ENCODE assay signal across 11 mouse cellular contexts in the genomic region with DNA sequence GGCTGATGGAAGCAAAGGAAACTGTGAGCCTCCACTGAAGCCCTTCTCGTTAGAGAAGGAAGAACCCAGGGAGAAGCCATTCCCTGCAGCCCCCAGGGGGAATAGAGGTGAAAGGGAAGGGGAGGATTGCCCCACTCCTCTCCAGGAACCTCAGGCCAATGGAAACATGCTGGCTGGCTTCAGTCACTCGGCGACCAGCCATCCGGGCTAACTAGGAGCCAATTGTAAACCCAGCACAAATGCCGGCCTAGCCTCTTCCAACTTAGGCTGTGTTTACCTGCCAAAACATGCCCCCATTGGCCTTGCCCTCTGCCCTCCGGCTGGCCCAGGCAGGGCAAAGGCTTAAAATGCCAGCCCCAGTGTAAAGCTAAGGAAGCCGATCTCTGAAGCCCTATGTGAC. TPM values are rescaled to one million over a fixed set of nuclear protein-coding genes. Genes with fewer than 3 reads are reported as not detected.
DNase-seq lines count a peak whose midpoint lies in the region; TF ChIP-seq lines count a peak whose summit lies in the region.
"Had no signal": no experiment of that assay in that cellular context is flagged by ENCODE, and none has a peak within 500 bp of the region (broad histone marks: within the 10 kb centered on the region; RNA-seq: fewer than 3 reads in every experiment).

No protein-coding gene starts in this region.

- H3K27me3 ChIP-seq in heart, embryonic 10.5 days (ENCODE audit: insufficient read depth, poor library complexity, severe bottlenecking), result 0 out of 2 replicates have a peak, but pooled peaks cover 15% of the 10 kb centered on the region
- H3K27me3 ChIP-seq: liver, embryonic 15.5 days had no signal

- peak overlapping the region; percentile 46 for H3K27ac ChIP-seq in gastrocnemius, adult 2 months
- no peak overlapping the region; the same call in 1 of the 2 replicates for H3K27ac ChIP-seq in heart, embryonic 10.5 days
- H3K27ac ChIP-seq: liver, embryonic 15.5 days had no signal

- no peak overlapping the region for H3K4me3 ChIP-seq in gastrocnemius, adult 2 months
- H3K4me3 ChIP-seq in heart, embryonic 10.5 days, result no peak overlapping the region
- H3K4me3 ChIP-seq: liver, embryonic 15.5 days had no signal

- peak; percentile 61 for DNase-seq in gastrocnemius, adult 2 months
- no peak for DNase-seq in gastrocnemius, postnatal 4 days (ENCODE audit: low spot score in 2 of 2)
- peak; percentile 26 to 52 for DNase-seq in layer of hippocampus, postnatal 14 days (ENCODE audit: low spot score in 2 of 2)
- no peak for DNase-seq in layer of hippocampus, postnatal 25 days (ENCODE audit: extremely low spot score in 1 of 2, low spot score in 1 of 2)
- peak; percentile 26 for DNase-seq in adrenal gland, postnatal 25 days
- peak; percentile 20 to 48 for DNase-seq in kidney, postnatal 36 days
- no peak for DNase-seq in heart, embryonic 10.5 days (ENCODE audit: low spot score)
- DNase-seq: cerebellum, postnatal 36 days; heart, postnatal 14 days; thymus, postnatal 14 days had no signal

- H3K36me3 ChIP-seq in heart, embryonic 10.5 days, result no peaks in the 10 kb centered on the region
- H3K36me3 ChIP-seq: liver, embryonic 15.5 days had no signal

- intact Hi-C loops in gastrocnemius, adult 2 months (cut with DNase I), result no loop called here

- H3K9me3 ChIP-seq in heart, embryonic 10.5 days, result no peaks in the 10 kb centered on the region
- H3K9me3 ChIP-seq: liver, embryonic 15.5 days had no signal

- WGBS in heart, embryonic 10.5 days, result 63% methylated on average over 7 of the region's 7 CpGs

- H3K4me1 ChIP-seq in heart, embryonic 10.5 days, result peaks cover 23% of the 10 kb centered on the region

- no peak for TF ChIP-seq CTCF in gastrocnemius, adult 2 months (IDR thresholded peaks at IDR 0.05)

RNA-seq across cellular contexts. Expression of gene Vegfa, which starts 24.1 kb away (rescaled TPM):
- 100 to 1,000 TPM; 135 to 219 TPM for total RNA-seq in gastrocnemius, adult 2 months (2021)
- 100 to 1,000 TPM in 1 of 2 experiments, 10 to 100 TPM in 1; 97.0 to 100 TPM for total RNA-seq in gastrocnemius, postnatal 4 days (2021)
- total RNA-seq in layer of hippocampus, postnatal 14 days (2021), result 10 to 100 TPM; 79.6 to 96.5 TPM
- 10 to 100 TPM; 56.3 to 62.8 TPM for total RNA-seq in layer of hippocampus, postnatal 25 days (2021)
- total RNA-seq in adrenal gland, postnatal 25 days (2021), result 429 and 459 TPM in 2 replicates
- polyA plus RNA-seq in heart, embryonic 10.5 days (2016; fragmentation: Nextera tagmentation; extraction: Ambion mirVana), result 4.5 and 6.0 TPM in 2 replicates

RNA-seq across cellular contexts. Expression of gene Mrps18a, which starts 54.5 kb away (rescaled TPM):
- total RNA-seq in gastrocnemius, adult 2 months (2021), result 100 to 1,000 TPM in 1 of 2 experiments, 10 to 100 TPM in 1; 84.2 to 104 TPM
- 10 to 100 TPM; 65.9 to 69.3 TPM for total RNA-seq in gastrocnemius, postnatal 4 days (2021)
- 10 to 100 TPM; 77.4 to 79.2 TPM for total RNA-seq in layer of hippocampus, postnatal 14 days (2021)
- total RNA-seq in layer of hippocampus, postnatal 25 days (2021), result 10 to 100 TPM; 80.9 to 81.4 TPM
- total RNA-seq in adrenal gland, postnatal 25 days (2021), result 107 and 108 TPM in 2 replicates
- 150 and 166 TPM in 2 replicates for polyA plus RNA-seq in heart, embryonic 10.5 days (2016; fragmentation: Nextera tagmentation; extraction: Ambion mirVana)

Comparison
In these comparisons a context has a peak if more than half of its experiments do, and no peak if none do; other contexts are left out.
1. DNase-seq: peak in gastrocnemius, adult 2 months (single experiment), layer of hippocampus, postnatal 14 days (2 of 2), adrenal gland, postnatal 25 days (single experiment) and kidney, postnatal 36 days (2 of 2); none in gastrocnemius, postnatal 4 days (0 of 2), layer of hippocampus, postnatal 25 days (0 of 2) and heart, embryonic 10.5 days (single experiment).